Mouse (Mus musculus) heart, adult 2 months (tissue): ENCODE measurements around the gene Mafb.

Experiments used
- CTCF ChIP-seq: fragments of 200-600 bp; IDR thresholded peaks from 2 replicates; pipeline ENCODE4 v1.8.1; 2022; ENCODE audit warnings: antibody characterized with exemption, mild to moderate bottlenecking, moderate library complexity
- EP300 ChIP-seq: fragments of 200-500 bp; IDR thresholded peaks from 2 replicates; pipeline ENCODE4 v1.6.1; 2011; ENCODE audit warnings: low read depth, low read length, control low read depth; ENCODE audit not compliant: insufficient read depth
- POLR2A ChIP-seq: fragments of 200-500 bp; IDR thresholded peaks from 2 replicates; pipeline ENCODE4 v1.6.1; 2011; ENCODE audit warnings: mild to moderate bottlenecking, low read depth, low read length, control low read depth; ENCODE audit not compliant: insufficient read depth

- TF ChIP-seq CTCF (no peak), EP300 (no peak), POLR2A (no peak)
These were observed 26.7 kb downstream of the Mafb start for GRCm38 (mm10) chr2:160340121-160340520.
